8 mouse cellular contexts compared by ENCODE assay signal in genomic region chr6:38662714-38663615, GRCm38 (mm10). TPM values are rescaled to one million over a fixed set of nuclear protein-coding genes. Genes with fewer than 3 reads are reported as not detected.
DNase-seq lines count a peak whose midpoint lies in the region; ATAC-seq and TF ChIP-seq lines count a peak whose summit lies in the region.

Clec2l (plus strand) TSS chr6:38663069.

- ATAC-seq in Patski = peak; percentile 24

- no peak for TF ChIP-seq RAD21 in CH12.LX (IDR thresholded peaks at IDR 0.05; ENCODE audit: low read depth, low read length)

- H3K27ac ChIP-seq in CH12.LX (ENCODE audit: insufficient read depth, low read depth) = no peak within 1 kb of the TSS
- H3K27ac ChIP-seq in midbrain, embryonic 10.5 days (replicated peaks) = peak within 1 kb of the TSS; percentile 77

- no peaks in the 10 kb centered on the region for H3K9me3 ChIP-seq in CH12.LX (replicated peaks; ENCODE audit: low read length)
- H3K9me3 ChIP-seq in midbrain, embryonic 10.5 days (replicated peaks) = no peaks in the 10 kb centered on the region

- no peak for TF ChIP-seq CTCF in CH12.LX (conservative IDR thresholded peaks at IDR 0.05 in 1 of 2, IDR thresholded peaks at IDR 0.05 in 1 of 2; ENCODE audit: low read depth in 2 of 2, low read length in 2 of 2)
- no peak for TF ChIP-seq CTCF in Patski (IDR thresholded peaks at IDR 0.05)

- POLR2A ChIA-PET in Patski (lab: Charles Lee) = no interaction called here

- H3K4me1 ChIP-seq in CH12.LX (ENCODE audit: control insufficient read depth in 1 of 2, insufficient read depth in 2 of 2) = peaks cover 5 to 6% of the 10 kb centered on the region in 2 experiments; a peak in 3 of 4 replicates
- peaks cover 39% of the 10 kb centered on the region for H3K4me1 ChIP-seq in midbrain, embryonic 10.5 days

- H3K4me3 ChIP-seq in CH12.LX (replicated peaks in 1 of 3; ENCODE audit: low read depth in 2 of 3, low read length in 2 of 3, poor library complexity in 1 of 3) = peak within 1 kb of the TSS in 2 of 3 experiments; percentile 25 to 29
- peak within 1 kb of the TSS; percentile 70 for H3K4me3 ChIP-seq in midbrain, embryonic 10.5 days

- no peak for TF ChIP-seq POLR2A in CH12.LX (IDR thresholded peaks at IDR 0.05; ENCODE audit: low read depth, low read length)

- H3K9ac ChIP-seq in CH12.LX (ENCODE audit: insufficient read depth, low read depth) = no peak within 1 kb of the TSS

- peaks cover 44% of the 10 kb centered on the region for H3K27me3 ChIP-seq in CH12.LX (replicated peaks)
- H3K27me3 ChIP-seq in Patski = no peaks in the 10 kb centered on the region
- H3K27me3 ChIP-seq in midbrain, embryonic 10.5 days (ENCODE audit: low read depth, poor library complexity, severe bottlenecking) = peaks cover 92% of the 10 kb centered on the region

- H3K4me2 ChIP-seq in CH12.LX (ENCODE audit: insufficient read depth, low read depth, poor library complexity, severe bottlenecking) = peak within 1 kb of the TSS; percentile 54

- CTCF ChIA-PET in Patski (lab: Charles Lee) = interaction anchor here (1.0 to 1.5 kb wide), 3 partner anchors 12 to 31 kb away, joined by 3 to 6 read pairs (median 3); no protein-coding TSS in a partner anchor

- in situ Hi-C loops in CH12.LX (cut with MboI; ENCODE audit: low pct_ligation_motif_present, low pct_unique_long_range_greater_than_20kb, low sequenced_read_pairs) (no loop called here), Patski (cut with MboI; ENCODE audit: low pct_unique_long_range_greater_than_20kb) (no loop called here)

- dilution Hi-C loops in CH12.LX (cut with MboI; ENCODE audit: extremely low pct_ligation_motif_present, extremely low pct_unique_long_range_greater_than_20kb, low sequenced_read_pairs) = no loop called here

- no peak for TF ChIP-seq EP300 in CH12.LX (IDR thresholded peaks at IDR 0.05; ENCODE audit: low read length)

- intact Hi-C loops in heart, postnatal 14 days (cut with DNase I) = no loop called here

- DNase-seq in CH12.LX (ENCODE audit: extremely low read depth) = no peak
- DNase-seq in Patski (ENCODE audit: low read depth, low spot score) = no peak
- DNase-seq in embryo, embryonic 10.5 days (ENCODE audit: low spot score) = peak; percentile 59
- DNase-seq in heart, postnatal 14 days = peak; percentile 52 to 55
- DNase-seq in left cerebral cortex, adult 11 months (ENCODE audit: low spot score) = peak; percentile 25
- DNase-seq in midbrain, embryonic 10.5 days (ENCODE audit: low spot score) = peak; percentile 56
- peak; percentile 61 for DNase-seq in right cerebral cortex, postnatal 4 days
- no peak for DNase-seq in urinary bladder, postnatal 10 days (ENCODE audit: low spot score)

- no peaks in the 10 kb centered on the region for H3K79me2 ChIP-seq in CH12.LX (replicated peaks; ENCODE audit: control insufficient read depth, extremely low read depth, insufficient read depth, poor library complexity, severe bottlenecking)

- no peaks in the 10 kb centered on the region for H3K36me3 ChIP-seq in CH12.LX (replicated peaks in 1 of 2; ENCODE audit: control insufficient read depth in 1 of 2, insufficient read depth in 1 of 2, low read length in 1 of 2)
- no peaks in the 10 kb centered on the region for H3K36me3 ChIP-seq in midbrain, embryonic 10.5 days

- WGBS in midbrain, embryonic 10.5 days = under 1% methylated on average over 84 of the region's 84 CpGs

TF ChIP-seq in CH12.LX, 34 proteins besides CTCF, POLR2A, EP300 and RAD21:
- no peak for TF ChIP-seq NRF1 (IDR thresholded peaks at IDR 0.05; ENCODE audit: low read depth, low read length)

RNA-seq across cellular contexts. Expression of gene Clec2l, which starts in this region (rescaled TPM):
- total RNA-seq in CH12.LX (2012; rRNA removed) (0.17 TPM in 2 replicates), CH12.LX (2014; rRNA removed) (0.26 and 0.27 TPM in 2 replicates)
- polyA plus RNA-seq in CH12.LX (2012; ENCODE audit: insufficient read length, low read depth) (0.21 and 0.57 TPM in 2 replicates), Patski (2021) (7.6 TPM)
- total RNA-seq in heart, postnatal 14 days (2021) = 1 to 10 TPM; 1.9 to 2.4 TPM
- polyA plus RNA-seq in midbrain, embryonic 10.5 days (2016; fragmentation: Nextera tagmentation; extraction: Ambion mirVana) = 1.1 and 1.3 TPM in 2 replicates

Comparison
In these comparisons a context has a peak if more than half of its experiments do, and no peak if none do; other contexts are left out.
1. DNase-seq: peak in embryo, embryonic 10.5 days (single experiment), heart, postnatal 14 days (2 of 2), left cerebral cortex, adult 11 months (single experiment), midbrain, embryonic 10.5 days (single experiment) and right cerebral cortex, postnatal 4 days (single experiment); none in CH12.LX (single experiment), Patski (single experiment) and urinary bladder, postnatal 10 days (single experiment).